Mouse (Mus musculus): ENCODE data around the gene Rngtt.

DNA sequence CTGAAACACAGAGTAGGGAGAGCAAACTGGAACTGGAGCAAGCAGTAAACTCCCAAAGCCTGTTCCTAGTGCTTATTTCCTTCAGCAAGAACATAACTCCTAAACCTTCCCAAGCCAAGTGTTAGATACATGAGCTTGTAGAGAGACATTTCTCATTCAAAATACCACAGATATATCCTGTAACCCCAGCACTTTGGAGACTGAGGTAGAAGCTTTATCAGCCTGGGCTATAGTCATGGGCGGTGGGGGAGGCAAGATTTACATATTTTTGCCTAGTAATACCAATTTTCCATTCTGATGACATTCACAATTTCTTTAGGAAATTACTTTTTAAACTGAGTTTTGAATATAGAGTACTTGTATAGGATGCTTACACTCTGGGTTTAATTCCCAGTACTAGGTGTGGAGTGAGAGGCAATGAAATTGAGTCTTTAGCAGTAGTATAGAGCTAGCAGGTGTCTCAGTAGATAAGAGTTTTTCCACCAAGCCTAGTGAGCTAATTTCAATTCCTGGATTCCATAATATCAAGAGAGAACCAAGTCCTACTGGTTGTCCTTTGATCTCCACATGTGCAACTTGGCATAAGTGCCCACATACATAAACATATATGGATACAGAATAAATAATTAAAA lies 160.7 kb downstream of the Rngtt start:
- TF ChIP-seq CHD2 (IDR thresholded peaks at IDR 0.05; ENCODE audit: low read length), result no peak
- no peak for TF ChIP-seq ZKSCAN1 (IDR thresholded peaks at IDR 0.05; ENCODE audit: low read depth, low read length)
- no peak for TF ChIP-seq POLR2AphosphoS2 (IDR thresholded peaks at IDR 0.05; ENCODE audit: low read length)
- no peak for TF ChIP-seq POLR2A (IDR thresholded peaks at IDR 0.05; ENCODE audit: control insufficient read depth in 1 of 2, insufficient read depth in 1 of 2, low read depth in 1 of 2, low read length in 2 of 2, poor library complexity in 1 of 2)
- TF ChIP-seq CHD1 (IDR thresholded peaks at IDR 0.05; ENCODE audit: low read depth, low read length), result no peak
- no peak for TF ChIP-seq CTCF (IDR thresholded peaks at IDR 0.05 in 2 of 3, conservative IDR thresholded peaks at IDR 0.05 in 1 of 3; ENCODE audit: control insufficient read depth in 1 of 3, insufficient read depth in 1 of 3, low read depth in 2 of 3, low read length in 3 of 3, poor library complexity in 1 of 3, severe bottlenecking in 1 of 3)
- TF ChIP-seq TBP (IDR thresholded peaks at IDR 0.05; ENCODE audit: low read depth, low read length), result no peak
- no peak for TF ChIP-seq TCF12 (IDR thresholded peaks at IDR 0.05; ENCODE audit: low read depth, low read length)
- TF ChIP-seq MYC (IDR thresholded peaks at IDR 0.05; ENCODE audit: low read depth, low read length), result no peak
- TF ChIP-seq ZNF384 (IDR thresholded peaks at IDR 0.05; ENCODE audit: low read depth, low read length), result no peak
- TF ChIP-seq RCOR1 (IDR thresholded peaks at IDR 0.05; ENCODE audit: low read depth, low read length), result no peak
